Mouse (Mus musculus): Measurements from ENCODE around the gene Nt5m. TPM values are rescaled to one million over a fixed set of nuclear protein-coding genes. Genes with fewer than 3 reads are reported as not detected.
A peak's percentile ranks its signal among the peaks of the same experiment; 100 is the strongest.

Nt5m gene
- total and polyA plus RNA-seq, 3 experiments = 11.7 to 19.3 (median 14.0) TPM

GRCm38 (mm10) chr11:59902045-59902726 is 62.9 kb downstream of the Nt5m start:
- no peak overlapping the region for H3K4me3 ChIP-seq (ENCODE audit: low read depth, low read length)
- TF ChIP-seq GATA2 (IDR thresholded peaks at IDR 0.05; ENCODE audit: borderline replicate concordance, low read depth, low read length) (no peak), POLR2AphosphoS5 (IDR thresholded peaks at IDR 0.05; ENCODE audit: insufficient replicate concordance, low read depth, low read length) (no peak), GATA1 (IDR thresholded peaks at IDR 0.05; ENCODE audit: borderline replicate concordance, low read length) (no peak), CTCF (IDR thresholded peaks at IDR 0.05; ENCODE audit: low read depth, low read length) (no peak), TAL1 (conservative IDR thresholded peaks at IDR 0.05; ENCODE audit: low read depth, low read length) (no peak)
- H3K4me1 ChIP-seq (ENCODE audit: insufficient read depth, low read depth, low read length) = peaks cover 10% of the 10 kb centered on the region
- ATAC-seq (ENCODE audit: extremely low read depth, insufficient number of reproducible peaks, low FRiP score, poor library complexity, severe bottlenecking) (no peak), DNase-seq (ENCODE audit: low spot score) (no peak)
- H3K9me3 ChIP-seq (replicated peaks) = no peaks in the 10 kb centered on the region
- no peaks in the 10 kb centered on the region for H3K36me3 ChIP-seq (replicated peaks)
- H3K27me3 ChIP-seq (ENCODE audit: insufficient read depth, low read length) = peaks cover 63% of the 10 kb centered on the region

- no peak for ATAC-seq (ENCODE audit: extremely low read depth, insufficient number of reproducible peaks, low FRiP score, poor library complexity, severe bottlenecking)
- H3K4me1 ChIP-seq (ENCODE audit: insufficient read depth, low read depth, low read length) = peaks cover 34% of the 10 kb centered on the region
- no peaks in the 10 kb centered on the region; the same call in 1 of the 2 replicates for H3K9me3 ChIP-seq (replicated peaks)
- no peak overlapping the region for H3K4me3 ChIP-seq (ENCODE audit: low read depth, low read length)
- no peaks in the 10 kb centered on the region for H3K36me3 ChIP-seq (replicated peaks)
- peaks cover 38% of the 10 kb centered on the region for H3K27me3 ChIP-seq (ENCODE audit: insufficient read depth, low read length)
- no peak for DNase-seq (ENCODE audit: low spot score)
- TF ChIP-seq CTCF (IDR thresholded peaks at IDR 0.05; ENCODE audit: low read depth, low read length) = no peak
- TF ChIP-seq GATA2 (IDR thresholded peaks at IDR 0.05; ENCODE audit: borderline replicate concordance, low read depth, low read length) = no peak
Observed at GRCm38 (mm10) chr11:59906521-59907123, 67.4 kb downstream of the Nt5m start.

GRCm38 (mm10) chr11:59908446-59908845 is 69.2 kb downstream of the Nt5m start:
- ATAC-seq (ENCODE audit: extremely low read depth, insufficient number of reproducible peaks, low FRiP score, poor library complexity, severe bottlenecking) (no peak), DNase-seq (ENCODE audit: low spot score) (no peak)
- H3K4me3 ChIP-seq (ENCODE audit: low read depth, low read length) = no peak overlapping the region
- H3K27me3 ChIP-seq (ENCODE audit: insufficient read depth, low read length) = peaks cover 29% of the 10 kb centered on the region
- peaks cover 35% of the 10 kb centered on the region for H3K4me1 ChIP-seq (ENCODE audit: insufficient read depth, low read depth, low read length)
- H3K9me3 ChIP-seq (replicated peaks) = no peaks in the 10 kb centered on the region; the same call in 1 of the 2 replicates
- TF ChIP-seq TAL1 (conservative IDR thresholded peaks at IDR 0.05; ENCODE audit: low read depth, low read length) (no peak), GATA2 (IDR thresholded peaks at IDR 0.05; ENCODE audit: borderline replicate concordance, low read depth, low read length) (no peak), POLR2AphosphoS5 (IDR thresholded peaks at IDR 0.05; ENCODE audit: insufficient replicate concordance, low read depth, low read length) (no peak)
- no peaks in the 10 kb centered on the region for H3K36me3 ChIP-seq (replicated peaks)

GRCm38 (mm10) chr11:59910586-59910985 is 71.3 kb downstream of the Nt5m start:
- peaks cover 31% of the 10 kb centered on the region for H3K4me1 ChIP-seq (ENCODE audit: insufficient read depth, low read depth, low read length)
- H3K27me3 ChIP-seq (ENCODE audit: insufficient read depth, low read length) = peaks cover 21% of the 10 kb centered on the region
- TF ChIP-seq GATA1 (IDR thresholded peaks at IDR 0.05; ENCODE audit: borderline replicate concordance, low read length) (no peak), CTCF (IDR thresholded peaks at IDR 0.05; ENCODE audit: low read depth, low read length) (no peak), GATA2 (IDR thresholded peaks at IDR 0.05; ENCODE audit: borderline replicate concordance, low read depth, low read length) (no peak), TAL1 (conservative IDR thresholded peaks at IDR 0.05; ENCODE audit: low read depth, low read length) (peak; percentile 31; the same call in 1 of the 2 replicates), POLR2AphosphoS5 (IDR thresholded peaks at IDR 0.05; ENCODE audit: insufficient replicate concordance, low read depth, low read length) (no peak)
- no peak overlapping the region for H3K4me3 ChIP-seq (ENCODE audit: low read depth, low read length)
- DNase-seq (ENCODE audit: low spot score) (no peak), ATAC-seq (ENCODE audit: extremely low read depth, insufficient number of reproducible peaks, low FRiP score, poor library complexity, severe bottlenecking) (no peak)
- no peaks in the 10 kb centered on the region for H3K36me3 ChIP-seq (replicated peaks)
- no peaks in the 10 kb centered on the region; the same call in 1 of the 2 replicates for H3K9me3 ChIP-seq (replicated peaks)

- H3K36me3 ChIP-seq (replicated peaks) = no peaks in the 10 kb centered on the region
- ATAC-seq (ENCODE audit: extremely low read depth, insufficient number of reproducible peaks, low FRiP score, poor library complexity, severe bottlenecking) (no peak), DNase-seq (ENCODE audit: low spot score) (no peak)
Observed at GRCm38 (mm10) chr11:59911523-59911922, 72.3 kb downstream of the Nt5m start.

GRCm38 (mm10) chr11:59913702-59914101 is 74.5 kb downstream of the Nt5m start:
- ATAC-seq (ENCODE audit: extremely low read depth, insufficient number of reproducible peaks, low FRiP score, poor library complexity, severe bottlenecking) (no peak), DNase-seq (ENCODE audit: low spot score) (no peak)
- Histone ChIP-seq H3K4me3 (ENCODE audit: low read depth, low read length) (no peak overlapping the region), H3K27me3 (ENCODE audit: insufficient read depth, low read length) (peaks cover 1% of the 10 kb centered on the region; the same call in 1 of the 2 replicates), H3K36me3 (replicated peaks) (no peaks in the 10 kb centered on the region), H3K4me1 (ENCODE audit: insufficient read depth, low read depth, low read length) (peaks cover 34% of the 10 kb centered on the region), H3K9me3 (replicated peaks) (no peaks in the 10 kb centered on the region; the same call in 1 of the 2 replicates)
- TF ChIP-seq POLR2AphosphoS5 (IDR thresholded peaks at IDR 0.05; ENCODE audit: insufficient replicate concordance, low read depth, low read length) (no peak), GATA1 (IDR thresholded peaks at IDR 0.05; ENCODE audit: borderline replicate concordance, low read length) (no peak), CTCF (IDR thresholded peaks at IDR 0.05; ENCODE audit: low read depth, low read length) (no peak), GATA2 (IDR thresholded peaks at IDR 0.05; ENCODE audit: borderline replicate concordance, low read depth, low read length) (no peak), TAL1 (conservative IDR thresholded peaks at IDR 0.05; ENCODE audit: low read depth, low read length) (no peak)

More at GRCm38 (mm10) chr11:59911523-59911922, 72.3 kb downstream of the Nt5m start:
- Histone ChIP-seq H3K9me3 (replicated peaks) (no peaks in the 10 kb centered on the region; the same call in 1 of the 2 replicates), H3K27me3 (ENCODE audit: insufficient read depth, low read length) (peaks cover 12% of the 10 kb centered on the region), H3K4me3 (ENCODE audit: low read depth, low read length) (no peak overlapping the region), H3K4me1 (ENCODE audit: insufficient read depth, low read depth, low read length) (peaks cover 28% of the 10 kb centered on the region)
- TF ChIP-seq GATA2 (IDR thresholded peaks at IDR 0.05; ENCODE audit: borderline replicate concordance, low read depth, low read length) (no peak), CTCF (IDR thresholded peaks at IDR 0.05; ENCODE audit: low read depth, low read length) (no peak), POLR2AphosphoS5 (IDR thresholded peaks at IDR 0.05; ENCODE audit: insufficient replicate concordance, low read depth, low read length) (no peak), GATA1 (IDR thresholded peaks at IDR 0.05; ENCODE audit: borderline replicate concordance, low read length) (no peak), TAL1 (conservative IDR thresholded peaks at IDR 0.05; ENCODE audit: low read depth, low read length) (no peak)

Measured in G1E (cell line).